Mouse (Mus musculus): ENCODE measurements around the gene Il34. TPM values are rescaled to one million over a fixed set of nuclear protein-coding genes. Genes with fewer than 3 reads are reported as not detected.

Gene Il34
- 1.1 TPM for total RNA-seq (2023)

DNA sequence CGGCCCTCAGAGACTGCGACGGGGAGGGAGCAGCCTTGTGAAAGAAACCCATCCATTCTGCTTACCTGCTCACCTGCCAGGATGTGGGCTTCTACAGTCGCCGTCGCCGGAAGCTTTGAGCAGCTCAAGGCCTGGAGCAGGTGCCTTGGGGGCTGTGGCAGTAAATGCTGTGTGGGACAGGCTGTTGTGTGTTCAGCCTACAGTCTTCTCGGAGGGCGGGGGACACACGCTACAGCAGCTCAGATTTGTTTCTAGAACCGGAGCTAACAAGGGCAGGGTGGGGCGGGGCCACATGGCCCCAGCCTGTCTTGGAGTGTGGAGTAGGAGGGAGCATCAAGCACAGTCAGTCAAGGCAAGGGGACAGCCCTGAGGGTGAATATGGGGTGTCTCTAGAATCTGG lies at the start of gene Il34:
Il34 (minus strand) TSS at position 256 of the 400 bp plus-strand sequence.

DNA sequence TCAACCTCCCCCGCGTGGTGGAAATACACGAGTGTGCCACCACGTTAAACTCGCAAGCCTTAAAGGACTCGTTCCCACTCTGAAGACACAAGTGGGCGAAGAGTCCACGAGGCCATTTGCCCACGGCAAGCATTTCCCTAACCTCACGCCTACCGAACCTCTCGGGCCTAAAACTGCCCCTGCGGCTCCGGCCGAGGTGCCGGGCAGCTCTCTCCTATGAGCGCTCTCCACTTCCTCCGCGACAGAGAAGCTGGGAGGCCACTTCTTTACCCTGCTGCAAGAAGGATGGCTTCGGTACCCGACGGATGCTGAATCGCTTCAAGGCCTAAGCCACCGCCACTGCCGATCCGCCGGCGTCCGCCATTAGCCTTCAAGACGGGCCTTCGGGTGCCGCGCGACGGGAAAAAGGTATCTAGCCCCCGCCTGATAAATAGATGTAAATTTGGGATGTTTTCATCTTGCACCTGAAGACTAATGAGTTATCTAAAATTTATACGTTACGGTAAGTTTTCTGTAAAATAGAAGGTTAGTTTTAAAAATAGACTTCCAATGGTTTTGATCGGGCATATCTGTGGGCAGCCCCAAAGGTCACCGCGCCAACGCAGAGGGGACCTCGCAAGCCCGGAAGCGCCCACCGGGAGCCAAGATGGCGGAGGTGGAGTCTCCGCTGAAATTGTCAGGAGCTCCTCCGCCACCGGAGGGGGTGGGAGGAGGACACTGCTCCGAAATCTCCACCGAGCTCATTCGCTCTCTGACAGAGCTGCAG lies 40.9 kb upstream of the Il34 start, which contains the start of the genes Cog4 and Sf3b3:
Cog4 (plus strand) TSS at position 196 of the 766 bp plus-strand sequence.
Sf3b3 (minus strand) TSS at position 383 of the 766 bp plus-strand sequence.

DNA sequence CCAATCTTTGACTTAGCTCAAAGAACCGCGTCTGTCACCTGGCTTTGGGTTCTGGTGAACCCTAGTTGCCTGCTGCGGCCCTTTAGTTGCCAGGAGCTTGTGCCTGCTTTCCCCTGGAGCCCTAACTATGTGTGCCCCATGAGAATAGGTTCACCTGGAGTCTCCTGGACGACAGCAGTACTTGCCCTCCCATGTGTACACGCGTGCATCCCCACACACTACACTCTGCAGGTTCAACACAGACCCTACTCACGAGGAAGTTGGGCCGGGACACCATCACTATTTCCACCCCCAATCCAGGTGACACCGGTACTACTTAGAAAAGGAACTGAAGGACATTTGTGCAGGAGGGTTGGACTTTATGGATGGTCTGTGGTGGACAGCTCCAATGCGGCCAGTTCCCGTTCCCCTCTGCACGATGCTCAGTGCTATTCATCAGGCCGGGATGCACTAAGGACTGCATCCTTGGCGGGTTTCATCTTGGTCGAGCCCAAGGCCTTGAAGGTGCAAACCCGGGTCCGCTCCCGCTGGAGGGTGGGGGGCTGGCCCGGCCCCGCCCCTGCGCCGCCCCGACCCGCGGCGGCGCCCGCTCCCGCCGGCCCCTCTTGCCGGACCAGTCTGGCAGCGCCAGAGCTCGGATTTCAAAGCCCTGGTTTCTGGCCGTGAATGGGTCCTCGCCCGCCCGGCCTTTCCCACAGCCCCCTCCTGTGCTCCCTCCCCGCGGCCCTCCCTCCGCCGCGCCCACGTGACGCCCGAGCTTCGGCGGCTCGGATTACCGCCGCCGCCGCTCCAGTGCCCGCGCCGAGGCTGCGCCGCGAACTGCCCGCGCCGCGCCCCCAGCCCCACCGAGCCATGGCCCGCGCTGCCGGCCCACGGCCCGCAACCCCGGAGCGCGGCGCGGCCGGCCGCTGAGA lies 84.8 kb downstream of the Il34 start, which contains the start of gene Mtss1l:
Mtss1l (plus strand) TSS at position 792 of the 914 bp plus-strand sequence.

Other genes with a start within 250 kb of the Il34 start
- 54.7 TPM for gene Vac14, start 187.3 kb downstream of the Il34 start, total RNA-seq (2023)
- 4.2 TPM for gene Mtss1l, start 84.4 kb downstream of the Il34 start, total RNA-seq (2023)
- 61.2 TPM for gene Cog4, start 40.7 kb upstream of the Il34 start, total RNA-seq (2023)
- gene Sf3b3, start 40.9 kb upstream of the Il34 start, total RNA-seq (2023) = 171 TPM
- 11.4 TPM for gene Fuk, start 96.6 kb upstream of the Il34 start, total RNA-seq (2023)
- 12.4 TPM for gene St3gal2, start 114.0 kb upstream of the Il34 start, total RNA-seq (2023)
- 62.2 TPM for gene Ddx19a, start 191.9 kb upstream of the Il34 start, total RNA-seq (2023)
- gene Ddx19b, start 225.8 kb upstream of the Il34 start, total RNA-seq (2023) = 20.2 TPM
- 45.3 TPM for gene Aars, start 227.2 kb upstream of the Il34 start, total RNA-seq (2023)